Mouse (Mus musculus): ENCODE data around the gene Csk.

Csk gene

DNA sequence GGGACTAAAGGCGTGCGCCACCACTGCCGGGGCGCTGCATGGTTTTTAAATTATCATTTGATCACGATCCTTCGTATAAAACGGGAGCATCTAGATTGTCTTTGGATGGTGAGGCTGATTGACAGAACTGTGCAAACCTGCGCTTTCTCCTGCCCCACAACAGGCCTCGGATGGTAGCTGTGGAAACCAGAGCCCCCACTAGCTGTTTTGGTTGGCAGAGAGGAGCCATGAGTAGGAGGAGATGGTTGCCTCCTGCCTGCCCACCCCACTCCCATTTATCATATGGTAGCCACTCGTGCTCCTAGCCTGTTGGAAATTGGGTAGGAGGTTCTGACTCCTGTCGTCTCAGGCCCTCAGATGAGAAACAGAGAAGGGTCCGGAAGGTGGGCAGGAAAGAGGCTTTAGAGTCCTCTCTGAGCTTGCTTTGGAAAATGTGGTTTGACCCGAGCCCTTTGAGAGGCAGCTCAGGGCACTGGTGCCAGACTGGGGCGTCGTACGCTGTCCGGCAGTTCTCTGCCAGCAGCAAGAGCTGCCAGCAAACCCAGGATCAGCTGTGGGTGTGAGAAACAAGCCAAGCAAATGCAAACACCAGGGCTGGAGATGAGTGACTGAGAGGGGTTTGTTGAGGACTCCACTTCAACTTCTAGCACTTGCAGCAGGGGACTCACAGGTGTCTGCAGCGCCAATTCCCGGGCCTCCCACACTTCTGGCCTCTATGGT, 3.4 kb upstream of the Csk start:
- no peak for DNase-seq

DNA sequence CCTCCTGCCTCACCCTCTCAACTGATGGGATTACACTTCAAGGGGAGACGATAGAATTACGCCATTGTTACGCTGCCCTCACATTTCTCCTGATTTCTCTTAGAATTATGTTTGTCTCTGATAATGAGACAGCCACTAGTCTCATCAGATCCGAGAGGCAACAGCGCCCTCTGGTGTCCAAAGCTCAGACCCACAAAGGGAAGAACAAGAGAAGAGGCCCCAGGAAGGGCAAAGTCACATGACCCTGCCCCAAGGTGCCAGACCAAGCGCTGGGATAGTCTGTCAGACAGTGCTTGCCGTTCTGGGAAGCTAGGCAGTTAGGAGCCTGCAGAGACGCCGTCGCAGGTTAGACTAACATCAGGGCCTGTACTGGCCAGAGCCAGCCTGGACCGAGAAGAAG, 2.3 kb upstream of the Csk start:
- peak; percentile 98 for DNase-seq

DNA sequence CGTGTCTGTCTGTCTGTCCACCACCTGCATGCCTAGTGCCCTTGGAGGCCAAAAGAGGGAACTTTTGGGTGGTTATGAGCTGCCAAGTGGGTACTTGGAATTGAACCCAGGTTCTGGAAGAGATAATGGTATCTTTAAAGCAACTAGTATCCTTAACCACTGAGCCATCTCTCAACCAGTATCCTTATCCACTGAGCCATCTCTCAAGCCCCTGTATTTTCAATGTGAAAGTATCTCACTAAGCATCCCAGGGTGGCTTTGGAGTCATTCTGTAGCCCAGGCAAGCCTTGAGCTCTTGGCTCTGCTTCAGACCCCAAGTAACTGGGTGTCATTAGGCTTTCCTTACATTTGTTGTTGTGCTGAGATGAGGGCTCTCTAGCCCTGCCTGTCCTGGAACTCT, 1.5 kb upstream of the Csk start:
- no peak for DNase-seq

DNA sequence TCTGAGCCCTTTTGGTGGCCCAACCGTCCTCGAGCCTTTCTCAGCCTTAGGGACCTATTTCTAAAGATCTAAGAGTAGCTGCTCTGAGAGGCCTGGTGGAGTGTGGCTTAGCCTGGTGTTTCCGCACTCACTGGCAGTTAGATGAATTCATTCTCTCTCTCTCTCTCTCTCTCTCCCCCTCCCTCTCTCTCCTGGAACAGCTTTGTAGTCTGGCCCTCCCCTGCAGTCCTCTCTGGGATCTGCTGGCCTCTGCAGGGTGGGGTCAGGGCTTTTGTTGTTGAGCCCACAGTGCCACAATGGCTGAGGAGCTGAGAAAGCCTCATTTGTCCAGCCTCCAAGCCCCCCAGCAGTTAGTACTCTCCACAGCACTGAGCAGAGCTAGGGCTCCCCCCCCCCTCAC, 576 bp downstream of the Csk start:
- DNase-seq, result no peak

DNA sequence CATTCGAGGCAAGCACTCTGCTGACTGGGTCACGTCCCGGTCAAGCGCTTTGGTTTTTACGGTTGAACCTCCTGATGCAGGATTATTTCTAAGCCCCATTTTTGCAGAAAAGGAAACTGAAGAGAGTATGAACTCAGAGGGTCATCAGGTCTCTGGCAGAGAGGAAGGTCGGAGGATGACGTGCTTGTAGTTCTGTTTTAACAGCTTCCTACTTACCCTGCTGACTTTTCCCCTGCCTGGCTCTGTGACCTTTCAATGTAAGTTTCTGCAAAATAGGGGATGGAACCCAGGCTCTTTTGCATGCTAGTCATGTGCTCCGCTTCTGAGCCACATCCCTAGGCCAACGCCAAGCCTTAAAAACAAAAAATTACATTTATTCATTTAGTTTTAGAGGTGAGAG, 1.1 kb downstream of the Csk start:
- no peak for DNase-seq

DNA sequence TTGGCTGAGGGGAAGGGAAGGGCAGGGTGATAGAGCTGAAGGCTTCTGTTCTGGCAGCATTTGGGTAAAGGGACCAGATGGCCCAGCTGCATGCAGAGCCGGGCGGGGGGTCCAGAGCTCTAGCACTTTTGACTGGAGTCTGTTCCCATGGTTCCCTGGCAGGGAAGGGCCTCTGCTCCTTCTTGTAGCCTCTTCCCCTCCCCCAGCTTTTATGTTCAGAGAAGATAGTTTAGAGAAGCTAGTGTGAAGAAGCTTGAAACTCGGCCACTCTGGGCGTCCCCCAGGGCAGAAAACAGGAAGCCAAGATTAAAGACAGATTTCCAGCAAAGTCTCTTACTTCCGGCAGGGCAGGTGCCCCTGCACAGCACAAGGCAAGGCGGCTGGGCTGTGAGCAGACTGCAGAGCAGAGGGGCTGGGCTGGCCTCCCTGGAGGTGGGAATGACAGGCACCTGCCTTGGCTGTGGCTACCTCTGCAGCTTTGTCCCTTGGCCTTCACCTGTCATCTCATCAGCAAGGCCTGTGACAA, 2.6 kb downstream of the Csk start:
- DNase-seq, result no peak

DNA sequence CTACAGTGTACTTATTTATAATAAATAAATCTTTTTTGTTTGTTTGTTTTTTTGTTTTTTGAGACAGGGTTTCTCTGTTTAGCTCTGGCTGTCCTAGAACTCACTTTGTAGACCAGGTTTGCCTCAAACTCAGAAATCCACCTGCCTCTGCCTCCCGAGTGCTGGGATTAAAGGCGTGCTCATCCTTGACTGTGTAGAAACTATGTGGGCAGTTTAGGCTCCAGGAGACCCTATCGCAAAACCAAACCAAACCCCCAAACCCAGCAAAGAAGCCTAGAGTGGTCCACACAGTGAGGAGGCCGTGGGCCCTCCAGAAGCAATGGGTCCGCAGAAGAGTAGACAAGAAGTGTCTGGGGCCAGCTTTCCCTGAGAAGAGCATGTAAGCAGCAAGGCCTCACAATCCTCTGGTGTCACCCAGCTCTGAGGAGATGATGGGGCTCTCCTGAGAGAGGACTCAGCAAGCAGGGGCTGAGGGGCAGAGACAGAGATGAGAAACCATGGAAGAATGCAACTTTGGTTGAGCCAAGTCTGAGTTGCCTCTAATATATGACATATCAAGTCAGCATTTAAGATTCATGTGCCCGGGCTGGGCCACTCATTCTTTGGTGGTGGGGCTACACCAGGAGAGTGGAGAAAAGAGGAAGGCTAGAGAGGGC, 3.2 kb downstream of the Csk start:
- no peak for DNase-seq

DNA sequence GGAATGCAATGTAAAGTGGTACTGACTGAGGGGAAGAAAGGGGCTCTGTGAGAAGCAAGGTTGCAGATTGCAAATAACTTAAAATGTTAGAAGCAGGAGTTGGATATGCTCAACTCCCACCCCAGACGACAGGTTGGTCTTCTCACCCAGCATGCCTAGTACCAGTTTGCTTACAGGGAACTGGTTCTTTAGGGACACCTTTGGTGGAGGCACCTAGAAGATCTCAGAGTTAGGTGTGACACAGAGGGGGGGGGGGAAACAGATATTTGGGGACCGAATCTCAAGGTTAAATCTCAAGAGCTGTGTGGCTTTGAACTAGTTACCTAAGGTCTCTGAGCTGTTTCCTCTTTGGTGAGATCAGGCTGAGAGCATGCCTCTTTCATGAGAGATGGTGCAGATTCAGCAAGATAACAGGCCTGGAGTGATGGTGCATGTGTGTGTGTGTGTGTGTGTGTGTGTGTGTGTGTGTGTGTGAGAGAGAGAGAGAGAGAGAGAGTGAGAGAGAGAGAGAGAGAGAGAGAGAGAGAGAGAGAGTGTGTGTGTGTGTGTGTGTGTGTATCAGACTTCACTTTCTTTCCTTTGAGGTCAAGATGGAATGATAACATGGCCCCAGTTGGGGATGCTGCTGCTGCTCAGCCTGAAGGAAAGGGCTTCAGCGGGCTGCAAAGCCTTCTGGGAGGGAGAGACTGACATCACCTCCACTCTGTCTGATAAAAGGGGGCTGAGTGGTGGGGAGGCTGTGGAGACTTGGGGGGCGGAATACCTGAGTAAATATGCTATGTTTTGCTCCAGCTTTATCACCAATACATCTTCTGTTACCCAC, 5.9 kb downstream of the Csk start:
- DNase-seq, result no peak

DNA sequence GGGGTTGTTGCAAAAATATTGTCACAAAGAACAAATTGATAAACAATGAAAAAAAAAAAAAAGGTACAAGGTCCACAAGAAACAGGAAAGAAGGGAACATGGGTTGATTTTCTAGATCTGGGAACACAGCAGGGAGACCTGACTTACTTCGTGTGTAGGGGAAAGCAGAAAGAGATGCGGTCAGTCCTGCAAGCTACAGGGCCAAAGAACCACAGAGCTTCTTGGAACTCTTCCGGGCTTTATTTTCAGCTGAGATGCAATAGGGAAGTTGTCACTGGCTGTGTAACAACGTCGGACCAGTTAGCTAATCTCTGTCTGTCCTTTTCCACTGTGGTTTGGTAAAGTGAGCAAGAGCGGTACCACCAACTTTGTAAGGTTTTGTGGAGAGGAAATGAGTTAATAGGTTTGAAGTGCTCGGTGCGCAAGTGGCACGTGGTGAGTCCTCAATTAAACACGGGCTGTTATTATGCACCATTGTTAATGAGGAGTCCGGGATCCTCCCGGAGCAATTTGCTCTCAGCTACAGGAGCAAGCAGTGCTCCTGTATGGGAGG, 6.8 kb downstream of the Csk start:
- DNase-seq, result no peak

DNA sequence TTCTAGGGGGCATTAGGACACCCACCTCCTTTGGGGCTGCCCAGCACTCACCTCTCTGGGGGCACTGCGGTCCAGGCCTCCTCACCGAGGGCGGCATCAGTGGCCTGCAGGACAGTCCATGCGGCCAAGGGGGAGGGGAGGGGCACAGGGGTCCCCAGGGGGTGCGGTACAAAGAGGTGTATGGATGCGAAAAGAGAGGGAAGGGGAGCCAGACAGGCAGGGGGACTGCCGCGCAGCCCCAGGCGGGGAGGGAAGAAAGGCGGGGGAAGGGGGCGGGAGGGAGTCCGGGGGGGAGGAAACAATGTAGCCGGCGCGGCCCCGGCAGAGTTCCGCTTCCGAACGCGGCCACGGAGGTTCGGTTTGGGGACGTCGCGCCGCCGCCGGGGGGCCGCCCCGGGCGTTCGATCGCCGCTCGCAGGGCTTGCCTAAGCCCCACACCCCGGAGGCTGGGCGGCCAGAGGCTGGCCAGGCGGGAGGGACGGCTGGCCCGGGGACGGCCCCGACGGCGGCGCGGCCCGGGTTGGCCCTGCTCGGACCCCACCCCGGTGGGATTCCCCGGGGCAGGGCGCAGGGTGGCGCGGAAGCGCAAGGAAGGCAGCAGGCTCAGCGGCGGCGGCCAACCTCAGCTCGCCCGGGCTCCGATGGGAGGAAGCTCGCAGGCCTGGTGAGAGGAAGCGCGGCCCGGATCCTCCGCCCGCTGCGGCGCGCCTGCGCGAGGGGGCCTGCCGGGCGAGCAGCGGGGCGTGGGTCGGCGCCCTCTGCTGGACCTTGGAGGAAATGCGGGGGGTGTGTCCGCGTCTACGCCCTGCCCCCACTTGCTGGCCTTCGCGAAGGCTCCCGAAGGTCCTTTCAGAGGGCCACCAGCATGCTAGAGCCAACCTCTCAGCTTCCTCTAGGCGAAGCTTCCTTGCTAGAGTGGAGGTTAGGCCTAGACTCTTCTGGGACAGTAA, 8.2 kb downstream of the Csk start:
- DNase-seq, result peak; percentile 94

DNA sequence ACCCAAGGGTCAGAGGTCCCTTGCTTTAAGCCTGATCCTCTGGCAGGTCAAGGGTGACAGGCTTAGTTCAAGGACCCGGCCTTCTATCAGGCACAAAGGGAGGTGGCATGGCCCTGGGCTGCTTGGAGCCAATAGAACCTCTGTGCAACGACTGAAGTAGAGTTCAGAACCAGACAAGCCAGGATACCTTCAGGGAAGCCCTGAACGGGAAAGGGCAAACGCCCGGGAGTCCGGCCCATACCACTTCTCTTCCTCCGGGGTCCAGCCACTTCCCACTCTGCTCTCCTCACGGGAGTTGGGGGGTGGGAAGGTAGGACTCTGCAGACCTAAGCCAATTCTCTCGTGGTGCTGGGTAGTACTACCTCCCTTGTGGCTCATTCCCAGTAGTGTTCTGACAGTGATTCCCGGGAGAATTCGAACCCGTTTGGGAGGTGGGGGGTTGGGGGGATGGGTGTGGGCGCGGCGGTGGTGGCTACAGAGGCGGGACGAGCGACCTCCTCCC, 8.9 kb downstream of the Csk start:
- no peak for DNase-seq

DNA sequence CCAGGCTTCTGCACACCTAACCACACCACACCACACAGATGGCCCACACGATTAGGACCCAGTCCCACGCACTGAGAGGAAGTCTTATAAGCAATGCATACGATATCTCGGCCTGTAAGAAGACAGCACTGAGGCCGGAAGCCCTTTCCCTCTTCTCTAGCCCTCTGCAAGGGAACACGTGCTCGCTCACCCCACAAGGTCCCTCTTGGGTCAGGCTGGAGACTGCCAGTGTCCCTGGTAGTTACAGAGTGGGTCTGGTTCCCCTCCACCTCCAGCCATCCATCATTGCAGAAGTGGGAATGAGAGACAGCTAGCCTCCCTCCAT, 9.6 kb downstream of the Csk start:
- peak; percentile 18 for DNase-seq

DNA sequence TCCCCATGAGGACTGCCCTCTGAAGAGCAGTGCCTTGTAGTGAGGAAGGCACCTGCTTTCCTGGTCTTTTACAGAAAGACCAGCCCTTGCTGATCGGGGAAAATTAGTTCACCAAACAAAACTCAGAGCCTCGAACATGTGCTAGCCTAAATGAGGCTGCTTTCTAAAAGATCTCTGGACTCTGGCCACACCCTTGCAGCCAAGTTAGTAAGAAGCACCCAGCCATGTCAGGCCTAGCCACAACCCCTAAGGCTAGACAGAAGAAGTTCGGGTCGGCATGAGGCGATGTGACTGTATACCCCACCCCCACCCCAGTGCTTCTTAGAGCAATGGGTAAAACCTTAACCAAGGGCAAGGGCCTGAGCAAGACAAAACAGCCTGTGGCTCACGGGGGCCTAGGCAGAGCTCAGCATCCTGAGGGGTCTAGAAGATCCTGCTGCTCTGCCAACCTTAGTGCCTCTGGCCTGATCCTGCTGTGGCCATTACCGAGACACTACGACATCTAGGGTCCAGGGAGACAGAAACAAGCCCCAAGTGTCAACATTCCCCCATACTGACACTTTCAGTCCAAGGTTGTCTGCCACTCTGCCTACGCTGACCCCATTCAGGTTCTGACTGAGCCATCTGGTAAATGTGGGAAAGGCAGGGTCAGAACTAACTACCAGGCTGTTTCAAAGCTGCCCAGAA, 10.1 kb downstream of the Csk start:
- DNase-seq, result no peak

DNA sequence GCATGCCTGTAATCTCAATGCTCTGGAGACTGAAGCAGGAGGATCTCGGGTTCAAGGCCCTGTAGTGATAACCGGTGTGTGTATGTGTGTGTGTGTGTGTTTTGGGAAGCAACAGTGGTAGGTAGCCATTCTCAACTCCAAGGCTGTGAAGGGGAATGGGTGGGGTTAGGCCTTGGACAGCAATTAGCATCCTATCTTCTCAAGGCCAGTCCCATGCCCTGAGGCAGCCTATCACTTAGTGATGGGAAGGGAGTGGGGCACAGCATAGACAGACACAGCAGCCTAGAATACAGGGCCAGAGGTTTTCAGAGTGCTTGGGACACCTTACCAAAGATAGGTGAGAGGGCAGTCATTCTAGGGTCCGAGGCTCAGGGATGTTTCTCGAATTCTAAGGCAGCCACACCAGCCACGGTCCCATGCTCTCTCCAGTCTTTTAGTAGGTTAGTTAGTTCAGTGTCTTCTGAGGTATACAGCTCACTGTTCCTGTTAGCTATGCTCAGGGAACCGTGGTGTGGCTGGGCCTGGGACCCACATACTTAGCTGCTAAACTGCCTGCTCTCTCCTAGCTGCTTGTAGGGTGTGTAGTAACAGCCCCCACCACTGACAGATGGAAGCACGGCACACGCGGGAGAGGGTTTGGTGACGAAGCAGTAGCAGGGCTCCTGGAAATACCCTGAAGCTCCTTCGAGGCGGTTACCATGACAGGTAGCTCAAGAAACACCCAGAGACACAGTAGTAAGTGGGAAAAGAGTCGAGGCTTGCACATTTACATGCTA, 11.5 kb downstream of the Csk start:
- no peak for DNase-seq

DNA sequence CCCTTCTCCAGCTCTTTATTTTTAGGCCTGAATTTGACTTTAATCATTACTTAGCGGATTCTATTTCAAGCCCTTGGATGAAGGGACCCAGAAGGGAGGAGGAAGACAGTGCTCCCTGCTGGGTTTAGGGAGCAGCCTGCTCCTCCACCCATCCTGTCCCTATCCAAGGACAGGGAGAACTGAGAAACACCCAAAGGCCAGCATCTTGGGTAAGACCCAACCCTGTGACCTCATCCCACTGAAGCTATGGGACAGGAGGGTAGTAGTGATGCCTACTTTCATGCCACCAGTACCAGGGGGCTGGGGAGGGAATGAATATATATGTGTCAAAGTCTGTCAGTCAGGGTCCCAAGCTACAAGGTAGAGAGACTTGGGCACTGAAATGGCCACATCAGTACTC, 12.4 kb downstream of the Csk start:
- no peak for DNase-seq

DNA sequence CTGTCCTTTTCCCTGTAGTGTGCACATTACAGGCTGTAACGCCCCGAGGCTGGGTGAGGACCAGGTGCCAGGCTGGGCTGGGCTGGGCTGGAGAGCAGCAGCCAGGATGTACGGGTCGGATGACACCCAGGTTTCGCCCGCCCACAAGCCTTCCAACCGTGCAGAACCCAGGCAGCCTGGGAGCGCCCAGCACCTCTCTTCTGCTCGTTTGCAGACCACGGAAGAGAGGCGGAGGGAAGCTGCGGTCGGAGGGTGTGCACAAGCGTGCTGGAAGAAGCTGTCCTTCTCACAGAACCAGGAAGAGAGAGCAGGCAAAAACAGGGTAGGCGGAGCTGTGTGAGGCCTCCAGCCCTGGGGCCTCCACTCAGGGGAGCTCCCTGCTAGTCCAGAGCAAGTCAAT, 13.0 kb downstream of the Csk start:
- DNase-seq, result peak; percentile 72

DNA sequence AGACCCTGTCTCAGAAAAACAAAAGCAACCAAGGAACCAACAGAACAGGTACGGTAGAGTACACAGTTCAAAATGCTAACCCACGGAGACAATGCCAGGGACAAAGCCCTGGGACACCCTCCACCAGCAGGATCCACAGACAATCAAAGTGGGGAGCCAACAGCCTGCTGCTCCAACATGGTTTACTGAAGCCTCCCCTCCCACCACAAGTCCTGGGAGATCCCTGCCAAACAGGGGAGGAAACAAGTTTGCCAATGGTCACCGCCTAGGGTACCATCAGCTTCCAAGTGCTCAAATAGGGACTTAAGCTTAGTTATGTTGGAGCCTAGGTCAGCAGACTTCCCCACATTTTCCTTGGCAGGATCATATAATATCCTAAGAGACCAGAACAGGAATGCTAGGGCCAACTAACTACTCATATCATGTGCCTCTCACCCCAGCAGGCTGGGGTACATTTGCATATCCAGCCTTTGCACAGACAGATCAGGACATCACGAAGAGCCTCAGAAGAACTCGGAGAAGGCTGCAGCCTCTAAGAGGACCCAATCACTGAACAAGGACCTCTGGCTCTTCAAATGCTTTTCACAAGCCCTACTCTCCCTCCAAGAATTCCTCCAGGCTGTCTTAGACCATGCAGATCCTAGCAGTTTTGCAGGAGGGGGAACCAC, 13.6 kb downstream of the Csk start:
- no peak for DNase-seq

DNA sequence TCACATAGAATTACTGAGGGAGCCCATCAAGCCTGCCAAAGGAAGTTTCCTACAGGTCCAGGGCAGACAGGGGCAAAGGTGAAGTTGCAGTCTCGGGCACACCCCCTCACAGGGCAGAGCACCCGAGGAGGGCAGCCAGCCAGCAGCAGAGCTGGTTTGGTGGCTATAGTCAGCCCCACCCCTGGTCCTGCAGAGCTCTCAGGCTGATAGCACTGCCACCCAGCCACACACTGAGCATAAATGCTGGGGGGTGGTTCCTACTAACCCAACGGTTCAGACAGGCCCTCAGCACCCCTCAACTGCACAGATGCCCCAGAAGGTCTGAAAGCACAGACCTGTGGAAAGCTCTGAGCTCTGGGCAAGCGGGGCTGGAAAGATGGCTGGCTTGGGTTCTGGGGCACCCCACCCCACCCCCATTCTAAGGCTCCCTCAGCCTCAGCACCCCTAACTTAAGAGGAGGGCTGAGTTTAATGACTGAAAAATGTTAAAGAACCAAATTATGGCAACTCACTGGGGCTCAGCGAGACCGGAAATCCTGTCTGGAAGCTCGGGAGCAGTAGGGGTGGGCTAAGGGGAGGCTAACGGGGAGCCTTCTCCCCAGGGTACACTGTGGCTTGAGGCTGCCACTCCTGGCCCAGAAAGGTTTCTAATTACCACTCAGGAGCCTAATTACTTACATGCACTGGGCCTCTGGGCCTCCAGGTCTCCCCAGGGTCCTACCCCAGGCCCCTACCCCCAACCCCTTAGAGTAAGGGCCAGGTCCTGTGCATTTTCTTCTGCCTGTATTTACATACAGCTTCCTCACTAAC, 14.6 kb downstream of the Csk start:
- DNase-seq, result peak; percentile 74

DNA sequence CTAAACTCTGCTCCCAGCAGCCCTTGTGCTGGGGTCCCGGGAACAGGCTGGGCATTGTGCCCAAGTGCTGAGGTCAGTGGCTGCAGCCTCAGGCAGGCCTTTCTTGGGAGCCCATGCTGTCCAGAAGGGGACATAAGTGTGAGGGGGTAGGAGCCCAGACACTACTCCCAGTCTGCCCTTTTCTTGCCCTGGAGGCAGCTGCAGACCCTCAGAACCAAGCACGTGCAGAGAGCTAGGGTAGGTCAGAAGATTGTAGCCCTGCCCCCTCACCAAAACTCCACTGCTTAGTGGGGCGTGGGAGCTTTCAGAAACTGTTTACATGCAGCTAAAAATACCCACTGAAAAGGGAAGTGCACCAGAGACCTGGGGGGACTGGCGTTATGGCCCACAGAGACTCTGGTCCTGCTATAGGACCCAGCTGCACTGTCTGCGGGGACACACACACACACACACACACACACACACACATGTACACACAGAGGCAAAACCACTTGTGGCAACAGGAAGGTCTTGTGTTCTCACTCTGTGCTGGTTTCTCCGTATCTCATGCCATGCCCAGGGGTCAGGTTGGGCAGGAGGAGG, 15.6 kb downstream of the Csk start:
- peak; percentile 83 for DNase-seq

Measured in lung, postnatal 14 days (tissue).